Mouse (Mus musculus) adrenal gland, postnatal 25 days (tissue): ENCODE data around the gene Apol9b. TPM values are rescaled to one million over a fixed set of nuclear protein-coding genes. Genes with fewer than 3 reads are reported as not detected.
"Not testable (repeated sequence)": the region's sequence is repeated elsewhere in the genome, so short reads cannot be mapped to it uniquely, and the experiment has no call there.

Experiments
- DNase-seq: peaks from one replicate; pipeline ENCODE4 v3.0.0; 2021; ENCODE audit warnings: mixed read lengths
- long read RNA-seq: library from polyadenylated mRNA; stranded (forward); transcript quantifications from one replicate; pipeline ENCODE4 v2.0.0, GENCODE M21; 2021
- total RNA-seq: library from RNA; stranded (reverse); gene quantifications from 2 replicates; pipeline ENCODE4 v1.2.3, GENCODE M21; 2021

The Apol9b gene
- total RNA-seq: 0.76 and 1.2 TPM in 2 replicates
- long read RNA-seq, transcript Apol9b-204 (3 exons, 1,529 nt): major isoform, 8 of 12 reads
- long read RNA-seq, partial matches to known transcripts: 1 of 12 reads
- long read RNA-seq, other reads (novel, unspliced or antisense): 1 of 12 reads

- DNase-seq: not testable (repeated sequence)
Measured at GRCm38 (mm10) chr15:77728739-77729138, at the start of gene Apol9b. Gene Apol9b, plus strand, starts transcription at chr15:77729039.

- peak; percentile 44 for DNase-seq
Measured at GRCm38 (mm10) chr15:77683944-77684343, 44.9 kb upstream of the Apol9b start.

- DNase-seq: not testable (repeated sequence)
Measured at GRCm38 (mm10) chr15:77691532-77692311, 37.1 kb upstream of the Apol9b start.

- peak; percentile 5 for DNase-seq
Measured at GRCm38 (mm10) chr15:77694687-77695295, 34.0 kb upstream of the Apol9b start.

- DNase-seq: not testable (repeated sequence)
Measured at GRCm38 (mm10) chr15:77698656-77699055, 30.2 kb upstream of the Apol9b start, which contains the start of gene Apol7e. Gene Apol7e, plus strand, starts transcription at chr15:77698857.

GRCm38 (mm10) chr15:77705306-77705705 lies 23.5 kb upstream of the Apol9b start:
- not testable (repeated sequence) for DNase-seq

- DNase-seq: not testable (repeated sequence)
Measured at GRCm38 (mm10) chr15:77708936-77709335, 19.9 kb upstream of the Apol9b start.

GRCm38 (mm10) chr15:77718240-77718639 lies 10.6 kb upstream of the Apol9b start:
- not testable (repeated sequence) for DNase-seq

GRCm38 (mm10) chr15:77721509-77721908 lies 7.3 kb upstream of the Apol9b start:
- not testable (repeated sequence) for DNase-seq

GRCm38 (mm10) chr15:77724208-77724911 lies 4.5 kb upstream of the Apol9b start:
- DNase-seq: not testable (repeated sequence)

GRCm38 (mm10) chr15:77725393-77726020 lies 3.3 kb upstream of the Apol9b start:
- DNase-seq: not testable (repeated sequence)

GRCm38 (mm10) chr15:77727139-77727538 lies 1.7 kb upstream of the Apol9b start:
- not testable (repeated sequence) for DNase-seq

- not testable (repeated sequence) for DNase-seq
Measured at GRCm38 (mm10) chr15:77727745-77728144, 1.1 kb upstream of the Apol9b start.

GRCm38 (mm10) chr15:77731605-77732004 lies 2.8 kb downstream of the Apol9b start:
- DNase-seq: no peak

- DNase-seq: not testable (repeated sequence)
Measured at GRCm38 (mm10) chr15:77732851-77733250, 4.0 kb downstream of the Apol9b start.

- peak; percentile 47 for DNase-seq
Measured at GRCm38 (mm10) chr15:77733380-77733779, 4.5 kb downstream of the Apol9b start.

GRCm38 (mm10) chr15:77733903-77734302 lies 5.1 kb downstream of the Apol9b start:
- not testable (repeated sequence) for DNase-seq

- DNase-seq: no peak
Measured at GRCm38 (mm10) chr15:77740511-77741297, 11.9 kb downstream of the Apol9b start.

GRCm38 (mm10) chr15:77741556-77741955 lies 12.7 kb downstream of the Apol9b start:
- not testable (repeated sequence) for DNase-seq

- no peak for DNase-seq
Measured at GRCm38 (mm10) chr15:77744632-77745031, 15.8 kb downstream of the Apol9b start.

- DNase-seq: no peak
Measured at GRCm38 (mm10) chr15:77745081-77745480, 16.2 kb downstream of the Apol9b start.
